Mouse (Mus musculus) liver, embryonic 14.5 days (tissue): ENCODE results near the gene Entpd3.

Experiments
- CTCF ChIP-seq: IDR thresholded peaks from 2 replicates; pipeline ENCODE4 v1.5.1; 2016; ENCODE audit warnings: antibody characterized with exemption, low read depth, control low read depth
- EP300 ChIP-seq: IDR thresholded peaks from 2 replicates; pipeline ENCODE4 v1.6.1; 2016; ENCODE audit warnings: antibody characterized with exemption, low read depth

- TF ChIP-seq CTCF = no peak
- TF ChIP-seq EP300 = no peak
Measured at GRCm38 (mm10) chr9:120518946-120519345, 20.7 kb upstream of the Entpd3 start.
